Mouse (Mus musculus) heart, postnatal 0 days (tissue): ENCODE results near the gene Gja10. TPM values are rescaled to one million over a fixed set of nuclear protein-coding genes. Genes with fewer than 3 reads are reported as not detected.

Source experiments
- ATAC-seq: fragments of 200-750 bp; cut with Nextera tagmentation; 2 replicates; pipeline ENCODE4 v1.8.0; 2017; ENCODE audit warnings: low read depth, moderate number of reproducible peaks, moderate library complexity; ENCODE audit not compliant: insufficient read depth
- DNase-seq: peaks from one replicate; pipeline ENCODE4 v3.0.0-alpha.2; 2016; ENCODE audit warnings: low spot score
- H3K27ac ChIP-seq: fragments of 300-500 bp; sonication (generic); 2 replicates; pipeline ENCODE4 v1.5.1; 2014; ENCODE audit warnings: low read depth, mild to moderate bottlenecking
- H3K27me3 ChIP-seq: fragments of 300-500 bp; sonication (generic); 2 replicates; pipeline ENCODE4 v1.6.1; 2014; ENCODE audit warnings: low read length, mixed read lengths; ENCODE audit not compliant: control insufficient read depth, insufficient read depth
- H3K36me3 ChIP-seq: fragments of 300-500 bp; sonication (generic); replicated peaks from 2 replicates; pipeline ENCODE4 v1.6.1; 2014; ENCODE audit warnings: low read length, mixed read lengths; ENCODE audit not compliant: control insufficient read depth, insufficient read depth
- H3K4me1 ChIP-seq: fragments of 300-500 bp; sonication (generic); 2 replicates; pipeline ENCODE4 v1.6.1; 2014; ENCODE audit warnings: antibody characterized with exemption; ENCODE audit not compliant: control insufficient read depth, insufficient read depth
- H3K4me2 ChIP-seq: fragments of 300-500 bp; sonication (generic); 2 replicates; pipeline ENCODE4 v1.6.1; 2014; ENCODE audit warnings: low read depth, mild to moderate bottlenecking, low read length, moderate library complexity
- H3K4me3 ChIP-seq: fragments of 300-500 bp; sonication (generic); 2 replicates; pipeline ENCODE4 v1.5.1; 2014; ENCODE audit warnings: low read depth, low read length
- H3K9ac ChIP-seq: fragments of 300-500 bp; sonication (generic); replicated peaks from 2 replicates; pipeline ENCODE4 v1.6.1; 2014; ENCODE audit warnings: low read depth, low read length, mixed read lengths
- H3K9me3 ChIP-seq: fragments of 300-500 bp; sonication (generic); replicated peaks from 2 replicates; pipeline ENCODE4 v1.6.1; 2016; ENCODE audit warnings: low read length; ENCODE audit not compliant: control insufficient read depth
- CTCF ChIP-seq: IDR thresholded peaks from 2 replicates; pipeline ENCODE4 v1.5.1; 2016; ENCODE audit warnings: antibody characterized with exemption, control low read depth, low read depth
- EP300 ChIP-seq: IDR thresholded peaks from 2 replicates; pipeline ENCODE4 v1.6.1; 2016; ENCODE audit warnings: antibody characterized with exemption, low read depth
- WGBS: fragments of 180-500 bp; shearing (Covaris S2); extraction: QIAGEN DNeasy Blood & Tissue Kit; methylation state at CpG from one replicate; pipeline ENCODE4 v1.1.7; 2014; 5-methylcytosine and 5-hydroxymethylcytosine counted together
- polyA plus RNA-seq: library from polyadenylated mRNA; unstranded; fragments of >200 nt; fragmentation: Nextera tagmentation; extraction: Ambion mirVana; gene quantifications from 2 replicates; pipeline ENCODE4 v1.2.1, GENCODE M21; 2015
- total RNA-seq: library from RNA; depleted of rRNA; stranded (reverse); fragments of >200 nt; gene quantifications from 2 replicates; pipeline ENCODE4 v1.2.3, GENCODE M21; 2014; ENCODE audit warnings: low replicate concordance; rRNA removed

The Gja10 gene
- total RNA-seq (not detected in 2 replicates), polyA plus RNA-seq (not detected in 2 replicates)

GRCm38 (mm10) chr4:32602660-32603059 lies at the start of gene Gja10:
Gene Gja10, minus strand, starts transcription at chr4:32602760.
- no peak for DNase-seq
- H3K4me3 ChIP-seq: no peak within 1 kb of the TSS
- TF ChIP-seq CTCF: no peak
- no peak for TF ChIP-seq EP300
- no peaks in the 10 kb centered on the region for H3K4me1 ChIP-seq
- no peak within 1 kb of the TSS for H3K9ac ChIP-seq
- no peak for ATAC-seq
- no peaks in the 10 kb centered on the region for H3K27me3 ChIP-seq
- H3K9me3 ChIP-seq: no peaks in the 10 kb centered on the region
- H3K4me2 ChIP-seq: no peak within 1 kb of the TSS
- no peaks in the 10 kb centered on the region for H3K36me3 ChIP-seq
- WGBS: 43% methylated on average over 3 of the region's 3 CpGs
- H3K27ac ChIP-seq: no peak within 1 kb of the TSS

GRCm38 (mm10) chr4:32651669-32652068 lies 49.1 kb upstream of the Gja10 start:
- WGBS: 71% methylated on average over 5 of the region's 5 CpGs
- Histone ChIP-seq H3K9ac (no peak overlapping the region), H3K4me3 (no peak overlapping the region), H3K4me2 (no peak overlapping the region), H3K9me3 (no peaks in the 10 kb centered on the region), H3K36me3 (peaks cover 33% of the 10 kb centered on the region), H3K27me3 (no peaks in the 10 kb centered on the region), H3K4me1 (peaks cover 4% of the 10 kb centered on the region; the same call in 1 of the 2 replicates), H3K27ac (no peak overlapping the region)
- no peak for DNase-seq
- no peak for ATAC-seq
- no peak for TF ChIP-seq EP300
- no peak for TF ChIP-seq CTCF

DNA sequence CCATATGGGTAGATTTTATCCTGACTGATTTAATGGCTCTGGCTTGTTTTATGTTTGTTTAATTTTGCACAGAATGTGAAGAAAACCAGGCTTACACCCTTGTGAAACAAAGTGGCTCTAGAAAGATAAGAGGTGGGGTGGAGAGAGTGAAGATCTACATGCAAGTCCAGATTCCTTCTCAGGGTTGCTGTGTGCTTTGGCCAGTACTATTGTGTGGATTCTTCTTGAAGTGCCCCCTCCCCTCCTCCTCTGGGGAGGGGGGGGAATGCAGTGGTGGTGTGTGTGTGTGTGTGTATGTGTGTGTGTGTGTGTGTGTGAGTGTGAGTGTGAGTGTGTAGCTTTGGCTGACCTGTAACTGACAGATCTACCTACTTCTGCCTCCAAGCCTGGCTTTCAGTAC lies 19.1 kb upstream of the Gja10 start:
- H3K4me2 ChIP-seq: no peak overlapping the region
- no peaks in the 10 kb centered on the region for H3K9me3 ChIP-seq
- H3K36me3 ChIP-seq: no peaks in the 10 kb centered on the region
- no peak overlapping the region for H3K27ac ChIP-seq
- TF ChIP-seq CTCF: no peak
- TF ChIP-seq EP300: no peak
- ATAC-seq: no peak
- no peak overlapping the region for H3K9ac ChIP-seq
- H3K4me3 ChIP-seq: no peak overlapping the region
- H3K4me1 ChIP-seq: peaks cover 5% of the 10 kb centered on the region; the same call in 1 of the 2 replicates
- no peak for DNase-seq
- H3K27me3 ChIP-seq: no peaks in the 10 kb centered on the region

- no peaks in the 10 kb centered on the region for H3K27me3 ChIP-seq
- H3K9me3 ChIP-seq: no peaks in the 10 kb centered on the region
- ATAC-seq (peak; percentile 98), DNase-seq (peak; percentile 99)
- H3K36me3 ChIP-seq: no peaks in the 10 kb centered on the region
- peak within 1 kb of the TSS; percentile 75 for H3K4me2 ChIP-seq
- peak within 1 kb of the TSS; percentile 92 for H3K27ac ChIP-seq
- 0 out of 2 replicates have a peak, but pooled peaks cover 12% of the 10 kb centered on the region for H3K4me1 ChIP-seq
- TF ChIP-seq CTCF: no peak
- no peak for TF ChIP-seq EP300
- 1% methylated on average over 63 of the region's 67 CpGs for WGBS
- H3K9ac ChIP-seq: peak within 1 kb of the TSS; percentile 93
- peak within 1 kb of the TSS; percentile 97 for H3K4me3 ChIP-seq
Measured at GRCm38 (mm10) chr4:32615034-32615881, 12.7 kb upstream of the Gja10 start, which contains the start of gene Casp8ap2. Gene Casp8ap2, plus strand, starts transcription at chr4:32615451.

GRCm38 (mm10) chr4:32601135-32601534 lies 1.4 kb downstream of the Gja10 start:
- H3K27ac ChIP-seq: no peak overlapping the region
- peak; percentile 42 for DNase-seq
- no peaks in the 10 kb centered on the region for H3K9me3 ChIP-seq
- H3K4me3 ChIP-seq: no peak overlapping the region
- no peak for TF ChIP-seq EP300
- TF ChIP-seq CTCF: no peak
- no peaks in the 10 kb centered on the region for H3K27me3 ChIP-seq
- H3K9ac ChIP-seq: no peak overlapping the region
- H3K4me2 ChIP-seq: no peak overlapping the region
- no peaks in the 10 kb centered on the region for H3K4me1 ChIP-seq
- no peaks in the 10 kb centered on the region for H3K36me3 ChIP-seq
- ATAC-seq: no peak
- 14% methylated on average over 12 of the region's 12 CpGs for WGBS
